In genomic region chr9:106474456-106474855, GRCm38 (mm10) we compare ENCODE assay signal across 9 mouse cellular contexts. TPM values are rescaled to one million over a fixed set of nuclear protein-coding genes. Genes with fewer than 3 reads are reported as not detected.
DNase-seq lines count a peak whose midpoint lies in the region.
"Had no signal": no experiment of that assay in that cellular context is flagged by ENCODE, and none has a peak within 500 bp of the region (broad histone marks: within the 10 kb centered on the region; RNA-seq: fewer than 3 reads in every experiment).

No protein-coding gene starts in this region.

- DNase-seq in B cell, adult 2 months: peak; percentile 75 to 79
- DNase-seq in Muller cell, postnatal 12 days (ENCODE audit: inconsistent ontology term): peak; percentile 80
- DNase-seq in cerebellum, postnatal 36 days: peak; percentile 72 to 82
- peak; percentile 58 to 64 for DNase-seq in gastrocnemius, postnatal 36 days
- peak; percentile 79 for DNase-seq in kidney, adult 9 months
- peak; percentile 90 for DNase-seq in lung, postnatal 10 days
- DNase-seq in right cerebral cortex, postnatal 10 days (ENCODE audit: low spot score in 2 of 2): peak; percentile 40 to 62
- peak; percentile 57 to 81 for DNase-seq in urinary bladder, postnatal 4 days (ENCODE audit: low spot score in 2 of 2)

- intact Hi-C loops in gastrocnemius, postnatal 36 days (cut with DNase I): no loop called here

RNA-seq across cellular contexts. Expression of gene Rrp9, which starts 1.3 kb away (rescaled TPM):
- total RNA-seq in gastrocnemius, postnatal 36 days (2021): 10 to 100 TPM; 16.7 to 22.2 TPM

RNA-seq across cellular contexts. Expression of gene Parp3, which starts 2.3 kb away (rescaled TPM):
- 10 to 100 TPM; 62.1 to 78.7 TPM for total RNA-seq in gastrocnemius, postnatal 36 days (2021)

RNA-seq across cellular contexts. Expression of gene Gpr62, which starts 8.7 kb away (rescaled TPM):
- total RNA-seq in gastrocnemius, postnatal 36 days (2021): under 1 TPM in 1 of 2 experiments, not detected in 1; 0.30 TPM

RNA-seq across cellular contexts. Expression of gene Pcbp4, which starts 21.4 kb away (rescaled TPM):
- total RNA-seq in gastrocnemius, postnatal 36 days (2021): 10 to 100 TPM; 58.0 to 58.3 TPM

RNA-seq across cellular contexts. Expression of gene Iqcf1, which starts 25.3 kb away (rescaled TPM):
- not detected for total RNA-seq in gastrocnemius, postnatal 36 days (2021)
- total RNA-seq: layer of hippocampus, postnatal 25 days had no signal

Comparison
In these comparisons a context has a peak if more than half of its experiments do, and no peak if none do; other contexts are left out.
1. Peak in every context shown above with its lines: DNase-seq.